Mouse (Mus musculus) cerebellum, adult 2 months (tissue): ENCODE measurements around the gene Noc3l.

Experiments used
- CTCF ChIP-seq: fragments of 200-500 bp; IDR thresholded peaks from 2 replicates; pipeline ENCODE4 v1.5.1; 2011; ENCODE audit warnings: low read depth, mild to moderate bottlenecking, control low read depth, low read length, moderate library complexity, borderline replicate concordance; ENCODE audit not compliant: insufficient read depth
- POLR2A ChIP-seq: fragments of 200-500 bp; IDR thresholded peaks from 2 replicates; pipeline ENCODE4 v1.6.1; 2011; ENCODE audit warnings: low read length, control low read depth, borderline replicate concordance; ENCODE audit not compliant: insufficient read depth

DNA sequence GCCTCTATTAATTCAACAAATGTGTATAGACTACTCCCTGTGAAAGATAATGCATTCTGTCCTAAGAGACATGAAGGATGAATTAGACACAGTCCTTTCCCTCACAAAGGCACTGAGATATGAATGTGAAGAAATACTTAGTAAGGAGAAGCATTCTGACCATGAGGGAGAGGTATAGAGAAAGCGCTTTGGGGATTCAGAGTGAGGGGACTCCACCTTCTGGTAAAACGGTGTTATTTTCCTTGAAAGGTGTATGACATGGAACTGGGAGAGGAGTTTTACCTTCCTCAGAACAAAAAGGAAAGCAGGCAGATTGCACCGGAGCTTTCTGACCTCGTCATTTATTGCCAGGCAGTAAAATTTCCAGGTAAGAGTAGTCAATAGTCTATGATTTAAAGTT is 68.8 kb downstream of the Noc3l start:
- TF ChIP-seq POLR2A: no peak
- TF ChIP-seq CTCF: no peak
